Mouse (Mus musculus) liver, adult 2 months (tissue): ENCODE data around the gene Hoxa7. TPM values are rescaled to one million over a fixed set of nuclear protein-coding genes. Genes with fewer than 3 reads are reported as not detected.
A peak's percentile ranks its signal among the peaks of the same experiment; 100 is the strongest.

Source experiments
- DNase-seq: peaks from one replicate; pipeline ENCODE4 v3.0.0-alpha.2; 2011; ENCODE audit warnings: low read depth, low spot score; ENCODE audit errors: extremely low read depth
- H3K27ac ChIP-seq: fragments of 200-500 bp; replicated peaks from 2 replicates; pipeline ENCODE4 v1.5.1; 2012; ENCODE audit warnings: low read depth, mild to moderate bottlenecking, control low read depth, inconsistent platforms, low read length; ENCODE audit not compliant: insufficient read depth
- H3K27me3 ChIP-seq: fragments of 200-500 bp; 2 replicates; pipeline ENCODE4 v1.6.1; 2012; ENCODE audit warnings: mild to moderate bottlenecking, moderate library complexity, low read length, inconsistent platforms; ENCODE audit not compliant: control insufficient read depth, insufficient read depth
- H3K36me3 ChIP-seq: fragments of 200-500 bp; 2 replicates; pipeline ENCODE4 v1.6.1; 2012; ENCODE audit warnings: low read length, inconsistent platforms; ENCODE audit not compliant: control insufficient read depth, insufficient read depth
- H3K4me1 ChIP-seq: fragments of 200-500 bp; 2 replicates; pipeline ENCODE4 v1.6.1; 2011; ENCODE audit warnings: low read length; ENCODE audit not compliant: control insufficient read depth, insufficient read depth
- H3K4me3 ChIP-seq: fragments of 200-500 bp; 2 replicates; pipeline ENCODE4 v1.5.1; 2011; ENCODE audit warnings: low read depth, mild to moderate bottlenecking, control low read depth, low read length, moderate library complexity; ENCODE audit not compliant: insufficient read depth
- H3K79me2 ChIP-seq: fragments of 200-500 bp; 2 replicates; pipeline ENCODE4 v1.6.1; 2012; ENCODE audit warnings: inconsistent platforms, mild to moderate bottlenecking, low read length, moderate library complexity; ENCODE audit not compliant: control insufficient read depth, insufficient read depth
- H3K9ac ChIP-seq: fragments of 200-500 bp; 2 replicates; pipeline ENCODE4 v1.6.1; 2012; ENCODE audit warnings: low read depth, mild to moderate bottlenecking, control low read depth, inconsistent platforms, low read length
- CTCF ChIP-seq: fragments of 200-500 bp; IDR thresholded peaks from 2 replicates; pipeline ENCODE4 v1.5.1; 2011; ENCODE audit warnings: low read depth, low read length, control low read depth
- POLR2A ChIP-seq: fragments of 200-500 bp; IDR thresholded peaks from 2 replicates; pipeline ENCODE4 v1.6.1; 2011; ENCODE audit warnings: low read length, control low read depth; ENCODE audit not compliant: insufficient read depth; ENCODE audit errors: extremely low read depth
- WGBS: fragments of 180-500 bp; shearing (Covaris S2); methylation state at CpG from one replicate; pipeline ENCODE4 v1.1.7; 2018; 5-methylcytosine and 5-hydroxymethylcytosine counted together
- polyA plus RNA-seq: library from polyadenylated mRNA; depleted of rRNA; stranded (reverse); fragments of >200 nt; gene quantifications from 2 replicates; pipeline ENCODE4 v1.2.3, GENCODE M21; 2012; rRNA removed
- total RNA-seq: library from RNA; depleted of rRNA; stranded (reverse); fragments of >200 nt; gene quantifications from 2 replicates; pipeline ENCODE4 v1.2.3, GENCODE M21; 2014; rRNA removed

Hoxa7 gene
- total RNA-seq (0.13 TPM in 1 of 2 replicates, not detected in the other), polyA plus RNA-seq (0.04 TPM in 1 of 2 replicates, not detected in the other)

GRCm38 (mm10) chr6:52221337-52221992 lies at the start of gene Hoxa7:
Hoxa7 (minus strand) TSS chr6:52221854.
- Histone ChIP-seq H3K4me1 (peaks cover 3% of the 10 kb centered on the region; the same call in 1 of the 2 replicates), H3K9ac (peak within 1 kb of the TSS; percentile 46)
- DNase-seq: peak; percentile 37

GRCm38 (mm10) chr6:52270494-52271480 lies 49.1 kb upstream of the Hoxa7 start:
- Histone ChIP-seq H3K4me1 (0 out of 2 replicates have a peak, but pooled peaks cover 4% of the 10 kb centered on the region), H3K36me3 (no peaks in the 10 kb centered on the region), H3K4me3 (no peak overlapping the region), H3K9ac (no peak overlapping the region), H3K27ac (no peak overlapping the region), H3K79me2 (no peaks in the 10 kb centered on the region), H3K27me3 (peaks cover 35% of the 10 kb centered on the region)
- 10% methylated on average over 23 of the region's 23 CpGs for WGBS
- peak; percentile 66 for DNase-seq
- TF ChIP-seq CTCF (peak; percentile 74), POLR2A (no peak)

More at GRCm38 (mm10) chr6:52221337-52221992, at the start of gene Hoxa7:
- TF ChIP-seq CTCF (peak; percentile 97), POLR2A (no peak)
- no peaks in the 10 kb centered on the region for H3K36me3 ChIP-seq
- H3K27me3 ChIP-seq: peaks cover 38% of the 10 kb centered on the region
- 3% methylated on average over 46 of the region's 46 CpGs for WGBS
- peak within 1 kb of the TSS; percentile 62 for H3K4me3 ChIP-seq
- no peaks in the 10 kb centered on the region for H3K79me2 ChIP-seq
- no peak within 1 kb of the TSS for H3K27ac ChIP-seq

GRCm38 (mm10) chr6:52268756-52269155 lies 47.1 kb upstream of the Hoxa7 start:
- Histone ChIP-seq H3K9ac (no peak overlapping the region), H3K79me2 (no peaks in the 10 kb centered on the region), H3K4me1 (0 out of 2 replicates have a peak, but pooled peaks cover 4% of the 10 kb centered on the region), H3K27ac (no peak overlapping the region), H3K4me3 (no peak overlapping the region), H3K36me3 (no peaks in the 10 kb centered on the region), H3K27me3 (peaks cover 37% of the 10 kb centered on the region)
- DNase-seq: no peak
- TF ChIP-seq CTCF (no peak), POLR2A (no peak)
- 16% methylated on average over 3 of the region's 3 CpGs for WGBS

- H3K79me2 ChIP-seq: no peaks in the 10 kb centered on the region
- WGBS: 24% methylated on average over 7 of the region's 7 CpGs
- H3K4me1 ChIP-seq: 0 out of 2 replicates have a peak, but pooled peaks cover 4% of the 10 kb centered on the region
- no peak overlapping the region for H3K4me3 ChIP-seq
- no peaks in the 10 kb centered on the region for H3K36me3 ChIP-seq
- H3K27ac ChIP-seq: no peak overlapping the region
- no peak for DNase-seq
- H3K27me3 ChIP-seq: peaks cover 34% of the 10 kb centered on the region
- H3K9ac ChIP-seq: no peak overlapping the region
- TF ChIP-seq POLR2A: no peak
- no peak for TF ChIP-seq CTCF
Observed at GRCm38 (mm10) chr6:52268341-52268740, 46.7 kb upstream of the Hoxa7 start.

- WGBS: 20% methylated on average over 3 of the region's 3 CpGs
- H3K36me3 ChIP-seq: no peaks in the 10 kb centered on the region
- H3K79me2 ChIP-seq: no peaks in the 10 kb centered on the region
- H3K4me1 ChIP-seq: 0 out of 2 replicates have a peak, but pooled peaks cover 4% of the 10 kb centered on the region
- DNase-seq: no peak
- no peak overlapping the region for H3K4me3 ChIP-seq
- H3K27ac ChIP-seq: no peak overlapping the region
- no peak overlapping the region for H3K9ac ChIP-seq
- peaks cover 35% of the 10 kb centered on the region for H3K27me3 ChIP-seq
- TF ChIP-seq CTCF (no peak), POLR2A (no peak)
Observed at GRCm38 (mm10) chr6:52267691-52268090, 46.0 kb upstream of the Hoxa7 start.
